Mouse (Mus musculus) fat pad, adult 2 months (tissue): ENCODE data around the gene Defa35.
"Not testable (repeated sequence)": the region's sequence is repeated elsewhere in the genome, so short reads cannot be mapped to it uniquely, and the experiment has no call there.

Source experiments
- DNase-seq: peaks from one replicate; pipeline ENCODE4 v3.0.0-alpha.2; 2011; ENCODE audit warnings: low read depth, low spot score; ENCODE audit errors: extremely low read depth

Gene Defa35

DNA sequence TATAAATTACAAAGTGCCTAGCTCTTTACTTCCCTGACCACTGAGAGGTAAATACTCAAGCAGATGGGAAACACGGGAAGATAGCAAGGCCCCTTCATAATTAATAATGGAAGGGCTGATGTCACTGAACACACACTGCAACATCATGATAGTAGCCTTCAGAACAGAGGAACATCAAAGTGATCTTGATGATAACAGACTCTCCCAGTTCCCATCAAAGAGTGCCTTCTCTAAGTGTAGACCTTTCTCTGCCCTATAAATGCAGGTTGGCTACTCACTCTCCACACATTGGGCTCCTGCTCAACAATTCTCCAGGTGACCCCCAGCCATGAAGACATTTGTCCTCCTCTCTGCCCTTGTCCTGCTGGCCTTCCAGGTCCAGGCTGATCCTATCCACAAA, at the start of gene Defa35:
TSS of gene Defa35 (plus strand) at position 301 of the 400 bp plus-strand sequence.
- DNase-seq, result not testable (repeated sequence)

DNA sequence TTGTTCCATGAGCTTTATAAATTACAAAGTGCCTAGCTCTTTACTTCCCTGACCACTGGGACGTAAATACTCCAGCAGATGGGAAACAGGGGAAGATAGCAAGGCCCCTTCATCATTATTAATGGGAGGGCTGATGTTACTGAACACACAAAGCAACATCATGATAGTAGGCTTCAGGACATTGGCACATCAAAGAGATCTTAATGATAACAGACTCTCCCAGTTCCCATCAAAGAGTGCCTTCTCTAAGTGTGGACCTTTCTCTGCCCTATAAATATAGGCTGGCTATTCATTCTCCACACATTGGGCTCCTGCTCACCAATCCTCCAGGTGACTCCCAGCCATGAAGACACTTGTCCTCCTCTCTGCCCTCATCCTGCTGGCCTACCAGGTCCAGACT, 39.6 kb upstream of the Defa35 start, which contains the start of gene Defa21:
TSS of gene Defa21 (plus strand) at position 301 of the 400 bp plus-strand sequence.
- not testable (repeated sequence) for DNase-seq

DNA sequence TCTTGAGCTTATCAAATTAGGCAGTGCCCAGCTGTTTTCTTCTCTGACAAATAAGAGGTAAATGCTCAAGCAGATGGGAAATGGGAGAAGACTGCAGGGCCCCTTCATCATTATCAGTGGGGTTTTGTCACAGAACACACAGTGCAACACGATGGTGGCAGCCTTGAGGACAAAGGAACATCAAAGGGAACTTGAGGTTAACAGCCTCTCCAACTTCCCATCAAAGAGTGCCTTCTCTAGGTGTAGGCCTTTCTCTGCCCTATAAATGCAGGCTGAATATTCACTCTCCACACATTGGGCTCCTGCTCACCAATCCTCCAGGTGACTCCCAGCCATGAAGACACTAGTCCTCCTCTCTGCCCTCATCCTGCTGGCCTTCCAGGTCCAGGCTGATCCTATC, 10.1 kb upstream of the Defa35 start, which contains the start of gene Defa23:
TSS of gene Defa23 (plus strand) at position 301 of the 400 bp plus-strand sequence.
- not testable (repeated sequence) for DNase-seq

DNA sequence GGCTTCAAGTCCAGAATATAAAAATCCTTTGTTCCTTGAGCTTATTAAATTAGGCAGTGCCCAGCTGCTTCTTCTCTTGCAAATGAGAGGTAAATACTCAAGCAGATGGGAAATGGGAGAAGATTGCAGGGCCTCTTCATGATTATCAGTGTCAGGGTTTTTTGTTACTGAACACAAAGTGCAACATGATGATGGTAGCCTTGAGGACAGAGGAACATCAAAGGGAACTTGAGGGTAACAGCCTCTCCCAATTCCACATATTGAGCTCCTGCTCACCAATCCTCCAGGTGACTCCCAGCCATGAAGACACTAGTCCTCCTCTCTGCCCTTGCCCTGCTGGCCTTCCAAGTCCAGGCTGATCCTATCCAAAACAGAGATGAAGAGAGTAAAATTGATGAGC, 19.3 kb downstream of the Defa35 start, which contains the start of gene Defa25:
TSS of gene Defa25 (plus strand) at position 301 of the 400 bp plus-strand sequence.
- DNase-seq, result not testable (repeated sequence)

DNA sequence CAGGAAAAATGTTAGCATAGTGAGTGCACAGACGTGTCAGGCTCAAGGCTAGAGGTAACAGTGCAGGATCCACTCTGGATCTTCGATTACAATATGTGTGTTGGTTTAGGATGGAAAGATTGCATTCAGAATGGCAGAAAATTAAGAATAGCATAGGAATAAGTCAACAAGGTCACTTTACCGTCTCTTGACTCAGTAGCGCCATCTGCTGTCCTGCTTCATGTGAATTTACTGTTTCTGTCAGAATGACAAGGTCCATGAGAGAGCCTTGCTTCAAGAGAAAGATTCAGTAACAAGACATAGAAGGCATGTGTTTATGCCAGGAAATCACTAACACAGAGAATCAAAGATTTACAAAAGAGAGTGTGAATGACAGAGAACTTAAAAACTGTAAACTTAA, 28.3 kb downstream of the Defa35 start:
- no peak for DNase-seq

DNA sequence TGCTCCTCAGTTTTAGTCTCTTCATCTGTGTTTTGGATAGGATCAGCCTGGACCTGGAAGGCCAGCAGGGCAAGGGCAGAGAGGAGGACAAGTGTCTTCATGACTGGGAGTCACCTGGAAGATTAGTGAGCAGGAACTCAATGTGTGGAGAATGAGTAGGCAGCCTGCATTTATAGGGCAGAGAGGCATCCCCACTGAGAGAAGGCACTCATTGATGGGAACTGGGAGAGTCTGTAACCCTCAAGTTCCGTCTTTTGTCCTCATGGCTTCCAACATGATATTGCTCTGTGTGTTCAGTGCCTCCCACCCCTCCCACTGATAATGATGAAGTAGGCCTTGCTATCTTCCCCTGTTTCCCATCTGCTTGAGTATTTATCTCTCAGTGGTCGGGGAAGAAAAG, 31.1 kb downstream of the Defa35 start, which contains the start of gene Gm14851:
TSS of gene Gm14851 (minus strand) at position 101 of the 400 bp plus-strand sequence.
- DNase-seq, result not testable (repeated sequence)
